Mouse (Mus musculus): Measurements from ENCODE around the gene Fam216b.

The Fam216b gene

GRCm38 (mm10) chr14:78088907-78089306, at the start of gene Fam216b:
Gene Fam216b, minus strand, starts transcription at chr14:78089007.
- no peak for DNase-seq

GRCm38 (mm10) chr14:78132368-78133052, 43.7 kb upstream of the Fam216b start:
- peak; percentile 24 for DNase-seq

GRCm38 (mm10) chr14:78126670-78127069, 37.9 kb upstream of the Fam216b start:
- no peak for DNase-seq

- no peak for DNase-seq
These were observed 31.5 kb upstream of the Fam216b start for GRCm38 (mm10) chr14:78120286-78120685.

GRCm38 (mm10) chr14:78119449-78120200, 30.8 kb upstream of the Fam216b start:
- peak; percentile 8 for DNase-seq

GRCm38 (mm10) chr14:78117671-78118070, 28.9 kb upstream of the Fam216b start:
- DNase-seq, result no peak

- no peak for DNase-seq
These were observed 28.5 kb upstream of the Fam216b start for GRCm38 (mm10) chr14:78117268-78117667.

- no peak for DNase-seq
These were observed 23.7 kb upstream of the Fam216b start for GRCm38 (mm10) chr14:78112466-78112865.

GRCm38 (mm10) chr14:78110871-78111270, 22.1 kb upstream of the Fam216b start:
- DNase-seq, result no peak

GRCm38 (mm10) chr14:78109419-78109818, 20.6 kb upstream of the Fam216b start:
- DNase-seq, result no peak

- no peak for DNase-seq
These were observed 19.6 kb upstream of the Fam216b start for GRCm38 (mm10) chr14:78108388-78108787.

GRCm38 (mm10) chr14:78089591-78089990, 784 bp upstream of the Fam216b start:
- DNase-seq, result no peak

- DNase-seq, result peak; percentile 32
These were observed 5.3 kb downstream of the Fam216b start for GRCm38 (mm10) chr14:78083465-78083864.

- DNase-seq, result no peak
These were observed 11.3 kb downstream of the Fam216b start for GRCm38 (mm10) chr14:78077508-78077907.

- DNase-seq, result peak; percentile 23
These were observed 22.7 kb downstream of the Fam216b start for GRCm38 (mm10) chr14:78065938-78066710.

GRCm38 (mm10) chr14:78062484-78062883, 26.3 kb downstream of the Fam216b start:
- no peak for DNase-seq

- no peak for DNase-seq
These were observed 28.2 kb downstream of the Fam216b start for GRCm38 (mm10) chr14:78060609-78060951.

- DNase-seq, result no peak
These were observed 28.8 kb downstream of the Fam216b start for GRCm38 (mm10) chr14:78059878-78060608.

- no peak for DNase-seq
These were observed 31.4 kb downstream of the Fam216b start for GRCm38 (mm10) chr14:78057362-78057761.

GRCm38 (mm10) chr14:78056371-78056770, 32.4 kb downstream of the Fam216b start:
- no peak for DNase-seq

- DNase-seq, result no peak
These were observed 40.1 kb downstream of the Fam216b start for GRCm38 (mm10) chr14:78048674-78049073.

- no peak for DNase-seq
These were observed 40.5 kb downstream of the Fam216b start for GRCm38 (mm10) chr14:78048258-78048657.

GRCm38 (mm10) chr14:78043079-78043478, 45.7 kb downstream of the Fam216b start:
- DNase-seq, result no peak
